27 mouse cellular contexts compared by ENCODE assay signal in genomic region chr8:34682221-34682620, GRCm38 (mm10).
A peak's percentile ranks its signal among the peaks of the same experiment; 100 is the strongest.
DNase-seq lines count a peak whose midpoint lies in the region; ATAC-seq lines count a peak whose summit lies in the region.
"Had no signal": no experiment of that assay in that cellular context is flagged by ENCODE, and none has a peak within 500 bp of the region (broad histone marks: within the 10 kb centered on the region; RNA-seq: fewer than 3 reads in every experiment).

No protein-coding gene starts in this region.

- peaks cover 5% of the 10 kb centered on the region; the same call in 1 of the 2 replicates for H3K4me1 ChIP-seq in hindbrain, embryonic 16.5 days (ENCODE audit: control insufficient read depth, insufficient read depth, low read depth, low read length)

- intact Hi-C loops in left cerebral cortex, postnatal 10 days (cut with DNase I): no loop called here

- H3K36me3 ChIP-seq in hindbrain, embryonic 16.5 days (ENCODE audit: control insufficient read depth, insufficient read depth, low read length): no peaks in the 10 kb centered on the region
- H3K36me3 ChIP-seq: embryonic facial prominence, embryonic 12.5 days; embryonic facial prominence, embryonic 15.5 days; G1E; hindbrain, embryonic 12.5 days; hindbrain, embryonic 15.5 days had no signal

- no peaks in the 10 kb centered on the region for H3K9me3 ChIP-seq in hindbrain, embryonic 16.5 days (ENCODE audit: control insufficient read depth, low read length)
- H3K9me3 ChIP-seq: embryonic facial prominence, embryonic 12.5 days; embryonic facial prominence, embryonic 15.5 days; hindbrain, embryonic 12.5 days; hindbrain, embryonic 15.5 days had no signal

- peak; percentile 50 to 60 for DNase-seq in left cerebral cortex, adult 18-20 months (ENCODE audit: low spot score in 2 of 2)
- DNase-seq in left cerebral cortex, postnatal 10 days (ENCODE audit: extremely low spot score in 1 of 2, low spot score in 2 of 2): no peak
- DNase-seq in right cerebral cortex, adult 18-20 months: peak; percentile 68
- no peak for DNase-seq in right cerebral cortex, postnatal 4 days
- peak; percentile 24 for DNase-seq in 3T3-L1 (ENCODE audit: low read depth, low spot score)
- DNase-seq in 416B (ENCODE audit: low read depth): peak; percentile 8
- DNase-seq in spleen, postnatal 14 days (ENCODE audit: low spot score in 2 of 2): no peak
- DNase-seq: adrenal gland, postnatal 10 days; adrenal gland, postnatal 36 days; B cell, adult 2 months; cerebellum, adult 11 months; cerebellum, adult 2 months; cerebellum, adult 9-11 months; cerebellum, postnatal 25 days; forebrain, postnatal 0 days; gastrocnemius, postnatal 10 days; gastrocnemius, postnatal 36 days had no signal

- no peak overlapping the region for H3K9ac ChIP-seq in hindbrain, embryonic 16.5 days (ENCODE audit: low read depth, low read length)
- H3K9ac ChIP-seq: embryonic facial prominence, embryonic 12.5 days; embryonic facial prominence, embryonic 15.5 days; forebrain, postnatal 0 days; hindbrain, embryonic 12.5 days; hindbrain, embryonic 15.5 days had no signal

- WGBS in hindbrain, embryonic 16.5 days: 93% methylated on average over 8 of the region's 8 CpGs

- H3K27ac ChIP-seq in hindbrain, embryonic 16.5 days (ENCODE audit: low read depth, low read length): no peak overlapping the region
- H3K27ac ChIP-seq: embryonic facial prominence, embryonic 12.5 days; embryonic facial prominence, embryonic 15.5 days; hindbrain, embryonic 12.5 days; hindbrain, embryonic 15.5 days had no signal

- no peaks in the 10 kb centered on the region for H3K27me3 ChIP-seq in hindbrain, embryonic 16.5 days (replicated peaks; ENCODE audit: control insufficient read depth, insufficient read depth, low read length)
- H3K27me3 ChIP-seq: CH12.LX; embryonic facial prominence, embryonic 12.5 days; hindbrain, embryonic 15.5 days; Patski had no signal

- H3K4me3 ChIP-seq in hindbrain, embryonic 16.5 days (ENCODE audit: low read length): no peak overlapping the region
- H3K4me3 ChIP-seq: embryonic facial prominence, embryonic 12.5 days; embryonic facial prominence, embryonic 15.5 days; hindbrain, embryonic 12.5 days; hindbrain, embryonic 15.5 days had no signal

- H3K4me2 ChIP-seq in hindbrain, embryonic 16.5 days (ENCODE audit: low read length): no peak overlapping the region
- H3K4me2 ChIP-seq: embryonic facial prominence, embryonic 12.5 days; embryonic facial prominence, embryonic 15.5 days; heart, embryonic 11.5 days; hindbrain, embryonic 12.5 days; hindbrain, embryonic 15.5 days had no signal

- ATAC-seq in hindbrain, embryonic 16.5 days: no peak
- ATAC-seq: forebrain, embryonic 14.5 days; forebrain, postnatal 0 days; Patski had no signal

Comparison
In these comparisons a context has a peak if more than half of its experiments do, and no peak if none do; other contexts are left out.
1. DNase-seq: peak in left cerebral cortex, adult 18-20 months (2 of 2), right cerebral cortex, adult 18-20 months (single experiment), 3T3-L1 (single experiment) and 416B (single experiment); none in left cerebral cortex, postnatal 10 days (0 of 2), right cerebral cortex, postnatal 4 days (single experiment) and spleen, postnatal 14 days (0 of 2).